Mouse (Mus musculus): ENCODE data around the gene Rpl36a.
A peak's percentile ranks its signal among the peaks of the same experiment; 100 is the strongest.

Rpl36a gene

DNA sequence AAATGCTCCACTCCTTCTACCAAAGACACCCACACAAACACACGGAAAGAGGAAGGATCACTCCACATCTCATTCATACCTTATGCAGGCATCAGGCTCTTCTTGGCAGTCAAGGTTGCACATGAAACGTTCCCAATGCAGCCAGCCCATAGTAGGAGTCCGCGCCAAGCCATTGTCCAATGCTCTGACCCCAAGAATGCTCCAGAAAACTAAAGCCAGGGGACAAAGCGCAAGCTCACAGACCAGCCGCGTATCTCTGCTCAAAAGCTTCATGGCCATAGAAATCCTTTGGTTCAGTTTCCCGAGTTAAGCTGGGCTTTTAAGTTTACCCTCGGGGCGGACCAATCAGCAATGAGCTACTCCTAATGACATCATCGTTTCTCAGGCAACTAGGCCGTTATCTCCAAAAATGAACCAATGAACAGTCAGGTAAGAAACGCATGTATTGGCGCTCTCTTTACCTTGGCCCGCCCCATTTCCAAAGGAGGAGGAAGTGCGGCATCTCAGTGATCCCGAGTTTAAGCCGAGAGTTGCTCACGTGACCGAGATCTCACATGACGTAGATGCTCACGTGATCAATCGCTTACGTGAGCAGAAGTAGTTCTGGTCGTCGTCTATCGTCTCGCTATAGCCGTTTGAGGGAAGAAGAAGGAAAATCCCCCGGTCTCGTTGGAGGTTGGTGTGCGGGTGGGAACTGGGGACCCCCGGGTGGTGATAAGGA lies 15.4 kb downstream of the Rpl36a start, which contains the start of the genes Gla and Hnrnph2:
Gene Gla (minus strand): TSS at position 467 of the 721 bp plus-strand sequence.
Gene Hnrnph2 (plus strand): TSS at position 521 of the 721 bp plus-strand sequence.
- DNase-seq: peak; percentile 80 to 87

GRCm38 (mm10) chrX:134601380-134602120 lies 16.1 kb downstream of the Rpl36a start:
- DNase-seq: no peak

DNA sequence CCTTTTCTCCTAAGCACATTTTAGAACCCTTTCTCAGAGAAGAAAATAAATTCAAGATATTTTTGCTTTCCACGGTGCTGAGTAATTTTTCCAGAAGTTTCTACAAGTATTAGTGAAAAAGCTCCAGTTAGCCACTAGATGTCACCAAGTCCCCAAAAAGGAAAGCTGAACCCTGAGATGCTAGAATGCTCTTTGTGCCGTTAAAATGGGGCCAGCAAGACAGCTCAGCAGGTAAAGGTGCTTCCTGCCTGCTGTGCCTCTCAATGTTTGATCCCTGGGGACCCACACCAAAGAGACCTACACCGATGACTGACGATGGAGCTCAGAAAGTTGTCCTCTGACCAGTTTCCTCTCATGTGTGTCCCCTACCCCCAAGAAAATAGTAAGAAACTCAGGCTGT lies 24.0 kb downstream of the Rpl36a start:
- peak in 1 of 2 experiments; percentile 5 for DNase-seq

DNA sequence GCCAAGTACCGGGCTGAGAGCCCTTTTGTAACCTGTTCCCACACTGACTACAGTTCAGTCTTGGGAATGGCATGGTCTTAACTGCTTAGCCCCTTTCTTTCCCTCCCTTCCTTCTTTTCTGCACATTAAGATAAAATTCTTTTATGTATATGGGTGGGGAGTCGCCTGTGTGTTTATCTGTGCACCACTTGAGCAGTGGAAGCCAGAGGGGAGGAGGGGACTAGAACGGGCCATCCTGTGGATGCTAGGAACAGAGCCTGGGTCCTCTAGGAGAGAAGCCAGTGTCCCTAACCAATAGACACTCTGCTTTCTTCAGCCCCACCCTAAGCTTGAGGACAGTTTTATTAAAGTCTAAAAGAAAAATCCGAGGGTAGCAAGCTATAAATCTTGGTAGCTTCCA lies 25.5 kb downstream of the Rpl36a start:
- no peak for DNase-seq

DNA sequence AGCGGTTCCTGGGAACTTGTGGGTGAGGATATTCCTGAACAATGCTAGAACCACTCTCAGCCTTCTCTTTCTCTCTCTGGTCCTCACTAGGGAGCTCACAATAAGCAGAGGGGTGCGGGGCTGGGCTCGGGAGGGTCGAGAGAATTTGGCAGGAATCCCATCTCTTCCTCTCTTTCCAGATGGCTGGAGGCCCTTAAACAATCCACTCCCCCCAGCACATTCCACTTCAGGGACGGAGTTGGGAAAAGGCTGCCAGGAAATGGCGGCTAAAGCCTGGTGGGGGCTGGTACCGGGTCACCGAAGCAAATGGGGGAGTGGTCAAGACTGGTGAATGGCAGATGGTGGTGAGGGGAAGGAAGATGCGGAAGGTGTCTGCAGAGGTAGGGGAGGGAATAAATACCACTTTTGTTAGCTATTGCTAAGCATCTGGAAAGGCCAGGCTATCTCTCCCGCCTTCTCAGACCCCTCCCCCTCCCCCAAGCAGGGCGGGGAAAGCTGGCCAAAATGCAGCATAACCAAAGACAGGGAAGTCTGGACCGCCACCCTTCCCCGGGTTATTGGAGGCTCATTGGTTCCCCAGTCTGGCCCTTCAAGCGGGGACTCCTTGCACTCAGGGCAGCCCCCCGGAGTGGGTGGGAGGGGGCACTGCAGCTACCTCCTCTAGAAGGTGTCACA lies 27.0 kb downstream of the Rpl36a start:
- peak; percentile 2 to 17 for DNase-seq

- peak in 1 of 2 experiments; percentile 27 for DNase-seq
These were observed 28.9 kb downstream of the Rpl36a start for GRCm38 (mm10) chrX:134614306-134614705.

GRCm38 (mm10) chrX:134619695-134620094 lies 34.2 kb downstream of the Rpl36a start:
- DNase-seq: no peak

DNA sequence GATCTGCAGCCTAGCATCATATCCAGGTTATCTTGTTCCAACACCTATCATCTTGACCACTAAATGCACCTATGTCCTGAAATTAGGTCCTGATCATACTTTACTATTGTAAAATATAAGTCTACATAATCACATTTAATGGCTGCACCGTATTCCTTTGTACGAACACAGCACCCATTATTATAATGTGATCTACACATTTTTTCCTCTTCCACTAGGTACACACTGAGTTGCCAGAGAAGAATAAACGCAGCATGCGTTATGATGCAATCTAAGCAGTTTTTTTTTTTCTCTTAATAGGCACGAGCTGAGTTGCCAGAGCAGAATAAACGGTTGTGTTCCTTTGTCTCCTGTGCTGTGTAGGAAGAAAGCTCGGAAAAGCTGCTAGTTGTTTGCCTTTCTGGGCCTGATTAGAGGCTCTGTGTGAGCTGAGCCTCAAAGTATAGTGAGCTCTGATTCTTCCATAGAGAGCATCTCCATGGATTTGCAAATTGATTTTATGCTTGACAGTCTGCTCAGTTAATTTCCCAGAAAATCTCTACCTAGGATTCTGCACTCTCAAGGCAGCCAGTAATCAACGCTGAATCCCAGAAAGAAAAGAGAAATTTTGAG lies 34.9 kb downstream of the Rpl36a start:
- no peak for DNase-seq

DNA sequence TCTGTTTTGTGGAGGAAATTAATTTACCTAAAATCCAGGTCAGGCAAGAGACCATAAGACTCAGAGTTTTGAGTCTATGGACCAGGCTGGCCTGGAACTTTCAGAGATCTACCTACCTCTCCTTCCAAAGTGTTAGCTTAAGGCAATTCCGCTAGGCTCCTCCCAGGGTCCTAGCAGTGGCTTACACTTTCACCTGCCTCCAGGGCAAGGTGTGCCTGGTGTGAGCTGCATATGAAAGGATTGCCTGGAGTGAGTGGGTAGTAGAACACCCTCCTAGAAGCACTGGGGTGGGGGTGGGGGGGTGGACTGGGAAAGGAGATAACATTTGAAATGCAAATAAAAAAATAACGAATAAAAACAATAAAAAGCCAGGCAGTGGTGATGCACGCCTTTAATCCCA lies 36.2 kb downstream of the Rpl36a start:
- no peak for DNase-seq

- no peak for DNase-seq
These were observed 37.9 kb downstream of the Rpl36a start for GRCm38 (mm10) chrX:134623350-134623749.

DNA sequence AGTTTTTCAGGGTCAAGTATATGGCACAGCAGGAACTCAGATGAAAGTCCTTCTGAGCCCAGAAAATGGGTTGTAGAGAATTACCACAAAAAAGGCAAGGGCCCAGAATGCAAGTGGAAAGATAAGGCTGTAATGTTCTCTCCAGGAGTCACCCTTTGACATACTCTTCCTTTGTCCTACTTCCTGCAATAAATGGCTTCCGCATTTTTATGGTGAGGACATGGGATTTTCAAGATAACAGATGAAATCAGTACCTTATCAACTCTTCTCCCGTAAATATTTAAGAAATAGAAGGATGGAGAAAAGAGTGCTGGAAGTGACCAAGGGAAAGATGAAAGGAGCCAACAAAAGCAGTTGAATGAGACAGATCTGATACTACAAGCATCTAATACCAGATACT lies 42.7 kb downstream of the Rpl36a start:
- DNase-seq: no peak

- DNase-seq: no peak
These were observed 47.3 kb downstream of the Rpl36a start for GRCm38 (mm10) chrX:134632710-134633109.

DNA sequence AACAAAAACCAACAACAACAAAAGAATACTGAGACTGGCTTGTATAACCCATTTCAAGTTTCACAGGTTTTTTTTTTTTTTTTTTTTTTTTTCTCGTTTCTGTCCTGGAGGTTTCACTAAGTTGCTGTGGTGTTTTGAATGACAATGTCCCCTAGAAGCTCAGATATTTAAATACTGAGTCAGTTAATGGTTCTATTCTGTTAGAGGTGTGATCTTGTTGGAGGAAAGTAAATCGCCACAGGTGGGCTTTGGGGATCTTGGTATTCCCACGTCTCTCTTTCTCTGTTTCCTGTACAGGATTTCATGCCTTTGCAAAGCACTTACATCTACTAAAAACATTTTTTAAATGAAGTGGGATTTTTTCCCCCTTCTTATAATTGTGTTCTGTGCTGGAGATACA lies 49.7 kb downstream of the Rpl36a start:
- no peak for DNase-seq

DNA sequence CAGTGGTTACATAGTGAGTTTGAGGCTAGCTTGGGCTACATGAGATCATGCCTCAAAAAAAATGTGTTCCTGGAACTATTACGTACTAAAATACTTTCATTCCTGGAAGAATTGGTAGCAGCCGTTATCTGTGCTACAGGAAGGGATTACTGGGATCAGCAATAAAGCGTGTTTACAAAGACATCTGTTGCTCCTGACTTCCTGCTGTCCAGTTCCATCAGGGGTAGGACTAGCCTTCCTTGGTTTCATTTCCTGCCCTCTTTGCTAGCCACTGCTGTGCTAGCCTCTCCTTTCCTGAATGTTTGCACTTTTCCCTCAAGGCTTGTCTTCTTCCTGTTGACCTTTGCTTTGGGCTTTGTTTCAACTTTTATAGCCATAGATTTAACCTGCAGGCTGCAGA lies 50.4 kb downstream of the Rpl36a start:
- no peak for DNase-seq

Data from thymus, postnatal 36 days (tissue).